ENCODE assay signal across 8 mouse cellular contexts in the genomic region with DNA sequence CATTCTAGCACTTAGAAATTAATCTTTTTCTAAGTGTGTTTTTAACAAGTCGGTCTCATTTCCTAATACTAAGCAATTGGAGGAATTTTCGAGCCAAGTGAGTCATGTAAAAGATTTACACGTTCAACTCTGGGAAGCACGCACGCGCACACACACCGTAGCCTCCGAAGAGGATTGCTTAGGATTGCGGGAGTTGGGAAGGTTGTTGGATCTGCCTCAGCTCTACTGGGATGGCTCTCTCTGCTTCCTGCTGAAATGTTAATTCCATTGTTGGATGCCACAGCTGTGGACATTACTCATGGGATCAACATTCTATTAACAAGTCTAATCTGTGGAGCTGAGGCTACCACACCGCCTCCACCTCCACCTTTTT. TPM values are rescaled to one million over a fixed set of nuclear protein-coding genes. Genes with fewer than 3 reads are reported as not detected.
DNase-seq lines count a peak whose midpoint lies in the region; ATAC-seq and TF ChIP-seq lines count a peak whose summit lies in the region.

No protein-coding gene starts in this region.

- peak overlapping the region; percentile 74 for H3K9ac ChIP-seq in heart, embryonic 16.5 days (ENCODE audit: low read length)
- H3K9ac ChIP-seq in midbrain, embryonic 14.5 days (replicated peaks; ENCODE audit: low read length): peak overlapping the region; percentile 96

- no peaks in the 10 kb centered on the region for H3K27me3 ChIP-seq in heart, embryonic 16.5 days (ENCODE audit: control insufficient read depth, insufficient read depth, low read length)
- no peaks in the 10 kb centered on the region for H3K27me3 ChIP-seq in midbrain, embryonic 14.5 days (ENCODE audit: control insufficient read depth, insufficient read depth, low read length)

- H3K4me3 ChIP-seq in lung, adult 2 months (replicated peaks; ENCODE audit: extremely low read depth, low read depth, low read length): peak overlapping the region; percentile 92
- peak overlapping the region; percentile 62 for H3K4me3 ChIP-seq in heart, embryonic 16.5 days (ENCODE audit: low read length)
- H3K4me3 ChIP-seq in layer of hippocampus, adult 2 months: peak overlapping the region; percentile 87
- peak overlapping the region; percentile 98 for H3K4me3 ChIP-seq in midbrain, embryonic 14.5 days (replicated peaks; ENCODE audit: low read depth, low read length)

- no peaks in the 10 kb centered on the region for H3K36me3 ChIP-seq in heart, embryonic 16.5 days (ENCODE audit: control insufficient read depth, insufficient read depth)
- H3K36me3 ChIP-seq in midbrain, embryonic 14.5 days (ENCODE audit: control insufficient read depth, insufficient read depth, low read length): peaks cover 4% of the 10 kb centered on the region; the same call in 1 of the 2 replicates

- no peaks in the 10 kb centered on the region for H3K9me3 ChIP-seq in heart, embryonic 16.5 days (replicated peaks; ENCODE audit: control insufficient read depth, low read length)
- no peaks in the 10 kb centered on the region for H3K9me3 ChIP-seq in midbrain, embryonic 14.5 days (ENCODE audit: control insufficient read depth, low read length)

- peaks cover 2% of the 10 kb centered on the region; the same call in 1 of the 2 replicates for H3K4me1 ChIP-seq in lung, adult 2 months (ENCODE audit: control insufficient read depth, insufficient read depth, low read length)
- H3K4me1 ChIP-seq in heart, embryonic 16.5 days (ENCODE audit: control insufficient read depth, insufficient read depth, low read length): peaks cover 6% of the 10 kb centered on the region; the same call in 1 of the 2 replicates
- peaks cover 23% of the 10 kb centered on the region for H3K4me1 ChIP-seq in midbrain, embryonic 14.5 days (ENCODE audit: control insufficient read depth, insufficient read depth, low read length)

- DNase-seq in lung, adult 2 months: no peak
- no peak for DNase-seq in lung, postnatal 14 days
- DNase-seq in cerebellum, postnatal 25 days: peak; percentile 34 to 58
- peak in 1 of 2 experiments; percentile 29 for DNase-seq in layer of hippocampus, adult 2 months (ENCODE audit: low spot score in 2 of 2)
- peak; percentile 83 for DNase-seq in midbrain, embryonic 14.5 days
- no peak for DNase-seq in spleen, adult 18-20 months

- ATAC-seq in heart, embryonic 16.5 days (replicated peaks; ENCODE audit: extremely low read depth, insufficient read depth, low FRiP score): no peak
- no peak for ATAC-seq in midbrain, embryonic 14.5 days (ENCODE audit: low FRiP score, low TSS enrichment)
- no peak for ATAC-seq in CD4-positive, CD25-positive, alpha-beta regulatory T cell, adult 4 months

- H3K4me2 ChIP-seq in heart, embryonic 16.5 days (ENCODE audit: low read depth, low read length): peak overlapping the region; percentile 68
- H3K4me2 ChIP-seq in midbrain, embryonic 14.5 days (ENCODE audit: low read length): peak overlapping the region; percentile 81

- H3K27ac ChIP-seq in heart, embryonic 16.5 days (ENCODE audit: low read length): 0 out of 2 replicates have a peak overlapping the region, but pooled peaks have one; percentile 23
- H3K27ac ChIP-seq in layer of hippocampus, adult 2 months: peak overlapping the region; percentile 89; the same call in 1 of the 2 replicates
- peak overlapping the region; percentile 97 for H3K27ac ChIP-seq in midbrain, embryonic 14.5 days (replicated peaks; ENCODE audit: low read depth, low read length)

- no peak for TF ChIP-seq CTCF in lung, adult 2 months (IDR thresholded peaks at IDR 0.05; ENCODE audit: insufficient read depth, low read length)
- TF ChIP-seq CTCF in layer of hippocampus, adult 2 months (conservative IDR thresholded peaks at IDR 0.05): no peak

- no peak for TF ChIP-seq POLR2A in lung, adult 2 months (IDR thresholded peaks at IDR 0.05; ENCODE audit: borderline replicate concordance, extremely low read depth, low read depth, low read length)

- WGBS in lung, adult 2 months: 11% methylated on average over 10 of the region's 10 CpGs
- WGBS in heart, embryonic 16.5 days: 8% methylated on average over 10 of the region's 10 CpGs
- 1% methylated on average over 10 of the region's 10 CpGs for WGBS in midbrain, embryonic 14.5 days

RNA-seq across cellular contexts. Expression of a gene that starts 1.4 kb away (rescaled TPM):
- 32.5 and 37.1 TPM in 2 replicates for polyA plus RNA-seq in lung, adult 2 months (2012; rRNA removed)
- 25.8 and 28.5 TPM in 2 replicates for polyA plus RNA-seq in heart, embryonic 16.5 days (2015; fragmentation: Nextera tagmentation; extraction: Ambion mirVana)
- 10 to 100 TPM; 14.7 to 16.9 TPM for total RNA-seq in layer of hippocampus, adult 2 months (2021)
- 124 and 133 TPM in 2 replicates for polyA plus RNA-seq in midbrain, embryonic 14.5 days (2014; fragmentation: Nextera tagmentation; extraction: Ambion mirVana)
- polyA plus RNA-seq in CD4-positive, CD25-positive, alpha-beta regulatory T cell, adult 4 months (2017; shearing (Covaris generic)): 1 to 10 TPM in 1 of 2 experiments, under 1 TPM in 1; 0.98 to 1.6 TPM

Comparison
In these comparisons a context has a peak if more than half of its experiments do, and no peak if none do; other contexts are left out.
1. DNase-seq: peak in cerebellum, postnatal 25 days (2 of 2) and midbrain, embryonic 14.5 days (single experiment); none in lung, adult 2 months (single experiment), lung, postnatal 14 days (single experiment) and spleen, adult 18-20 months (0 of 2).
2. H3K27ac ChIP-seq: peak in every context shown above with its lines; median percentile 97 in midbrain, embryonic 14.5 days; 89 in layer of hippocampus, adult 2 months; 23 in heart, embryonic 16.5 days.
3. RNA of a gene that starts 1.4 kb away (polyA plus RNA-seq): 124 to 133 TPM in midbrain, embryonic 14.5 days, 32.5 to 37.1 TPM in lung, adult 2 months and 25.8 to 28.5 TPM in heart, embryonic 16.5 days; 0.98 to 1.6 TPM in CD4-positive, CD25-positive, alpha-beta regulatory T cell, adult 4 months; every median in the first group is over 10 times any median in the second.
4. Peak in every context shown above with its lines, with median percentiles within 50 percentile points of each other: H3K4me3 ChIP-seq.